Mouse (Mus musculus) MEL (cell line): ENCODE measurements at regions not wholly inside any gene's neighbourhood (a gene's known extent, or its start where the extent isn't known, plus 50 kb on each side); places are given as distances from the start of the nearest gene placed in this dataset.

ENCODE experiments used
- DNase-seq: peaks from one replicate; pipeline ENCODE4 v3.0.0; 2011; ENCODE audit warnings: low read depth, low spot score
- H3K27ac ChIP-seq: 2 replicates; pipeline ENCODE4 v1.5.1; 2012; ENCODE audit warnings: low read depth, mild to moderate bottlenecking, control low read depth, low read length, moderate library complexity; ENCODE audit not compliant: control insufficient read depth
- H3K27me3 ChIP-seq, 2 experiments: fragments of 150-350 bp in 1 of 2; sonication (generic) in 1 of 2; 2 replicates each; pipeline ENCODE4 v1.6.1; 2012; ENCODE audit warnings: low read length in 2 of 2, mild to moderate bottlenecking in 2 of 2, improper control_type of control experiment in 1 of 2, moderate library complexity in 1 of 2; ENCODE audit not compliant: insufficient read depth in 2 of 2, control insufficient read depth in 1 of 2
- H3K36me3 ChIP-seq, 2 experiments: 2 replicates each; pipeline ENCODE4 v1.6.1; 2012 to 2014; ENCODE audit warnings: low read length in 2 of 2, improper control_type of control experiment in 1 of 2, inconsistent platforms in 1 of 2, mild to moderate bottlenecking in 1 of 2; ENCODE audit not compliant: insufficient read depth in 2 of 2, control insufficient read depth in 1 of 2
- H3K4me1 ChIP-seq, 2 experiments: fragments of 150-350 bp in 1 of 2; sonication (generic) in 1 of 2; 2 replicates each; pipeline ENCODE4 v1.6.1; 2012; ENCODE audit warnings: low read length in 2 of 2, improper control_type of control experiment in 1 of 2, mild to moderate bottlenecking in 1 of 2; ENCODE audit not compliant: insufficient read depth in 2 of 2, control insufficient read depth in 1 of 2
- H3K4me3 ChIP-seq, 2 experiments: fragments of 150-350 bp in 1 of 2; sonication (generic) in 1 of 2; 2 replicates each; pipeline ENCODE4 v1.5.1; 2012; ENCODE audit warnings: low read depth in 2 of 2, low read length in 2 of 2, mild to moderate bottlenecking in 2 of 2, moderate library complexity in 2 of 2, control low read depth in 1 of 2, improper control_type of control experiment in 1 of 2; ENCODE audit not compliant: control insufficient read depth in 1 of 2, insufficient read depth in 1 of 2
- H3K79me2 ChIP-seq: 2 replicates; pipeline ENCODE4 v1.6.1; 2012; ENCODE audit warnings: mild to moderate bottlenecking, low read length, moderate library complexity; ENCODE audit not compliant: control insufficient read depth, poor library complexity, insufficient read depth
- H3K9ac ChIP-seq: 2 replicates; pipeline ENCODE4 v1.6.1; 2012; ENCODE audit warnings: low read depth, mild to moderate bottlenecking, control low read depth, low read length, moderate library complexity; ENCODE audit not compliant: control insufficient read depth, poor library complexity, severe bottlenecking
- H3K9me3 ChIP-seq: fragments of 150-350 bp; sonication (generic); replicated peaks from 2 replicates; pipeline ENCODE4 v1.6.1; 2012; ENCODE audit warnings: mild to moderate bottlenecking, low read length, improper control_type of control experiment, moderate library complexity; ENCODE audit not compliant: insufficient read depth
- BHLHE40 ChIP-seq: IDR thresholded peaks from 2 replicates; pipeline ENCODE4 v1.6.1; 2012; ENCODE audit warnings: low read depth, mild to moderate bottlenecking, inconsistent platforms, low read length, improper control_type of control experiment, borderline replicate concordance
- CHD1 ChIP-seq: IDR thresholded peaks from 2 replicates; pipeline ENCODE4 v1.6.1; 2012; ENCODE audit warnings: low read depth, mild to moderate bottlenecking, inconsistent platforms, low read length, improper control_type of control experiment
- CHD2 ChIP-seq: IDR thresholded peaks from 2 replicates; pipeline ENCODE4 v1.6.1; 2011; ENCODE audit warnings: low read length, improper control_type of control experiment
- E2F4 ChIP-seq: IDR thresholded peaks from 2 replicates; pipeline ENCODE4 v1.6.1; 2011; ENCODE audit warnings: low read depth, low read length, improper control_type of control experiment, borderline replicate concordance
- ELF1 ChIP-seq: IDR thresholded peaks from 2 replicates; pipeline ENCODE4 v1.6.1; 2014; ENCODE audit warnings: low read depth, mild to moderate bottlenecking, inconsistent platforms, low read length, improper control_type of control experiment, moderate library complexity
- EP300 ChIP-seq, 2 experiments: IDR thresholded peaks; 2 replicates each; pipeline ENCODE4 v1.6.1; 2011; ENCODE audit warnings: improper control_type of control experiment in 2 of 2, low read length in 2 of 2, low read depth in 1 of 2, mild to moderate bottlenecking in 1 of 2
- ETS1 ChIP-seq: IDR thresholded peaks from 2 replicates; pipeline ENCODE4 v1.6.1; 2012; ENCODE audit warnings: low read depth, mild to moderate bottlenecking, inconsistent platforms, low read length, improper control_type of control experiment, moderate library complexity
- GABPA ChIP-seq: IDR thresholded peaks from 2 replicates; pipeline ENCODE4 v1.6.1; 2012; ENCODE audit warnings: low read depth, mild to moderate bottlenecking, inconsistent platforms, low read length, improper control_type of control experiment, moderate library complexity
- GATA1 ChIP-seq: IDR thresholded peaks from 2 replicates; pipeline ENCODE4 v1.6.1; 2011; ENCODE audit warnings: low read depth, low read length, improper control_type of control experiment
- HCFC1 ChIP-seq: IDR thresholded peaks from 2 replicates; pipeline ENCODE4 v1.6.1; 2012; ENCODE audit warnings: low read depth, mild to moderate bottlenecking, inconsistent platforms, low read length, improper control_type of control experiment, moderate library complexity
- JUND ChIP-seq: IDR thresholded peaks from 2 replicates; pipeline ENCODE4 v1.6.1; 2011; ENCODE audit warnings: low read depth, mild to moderate bottlenecking, improper control_type of control experiment, low read length
- MAFK ChIP-seq: IDR thresholded peaks from 2 replicates; pipeline ENCODE4 v1.6.1; 2011; ENCODE audit warnings: low read depth, mild to moderate bottlenecking, low read length, improper control_type of control experiment, borderline replicate concordance
- MAZ ChIP-seq: IDR thresholded peaks from 2 replicates; pipeline ENCODE4 v1.6.1; 2012; ENCODE audit warnings: low read depth, mild to moderate bottlenecking, inconsistent platforms, low read length, improper control_type of control experiment
- MEF2A ChIP-seq: IDR thresholded peaks from 2 replicates; pipeline ENCODE4 v1.6.1; 2014; ENCODE audit warnings: low read depth, mild to moderate bottlenecking, inconsistent platforms, low read length, improper control_type of control experiment; ENCODE audit not compliant: poor library complexity, insufficient replicate concordance, severe bottlenecking; ENCODE audit errors: extremely low read depth
- MYB ChIP-seq: IDR thresholded peaks from 2 replicates; pipeline ENCODE4 v1.6.1; 2011; ENCODE audit warnings: mild to moderate bottlenecking, low read depth, low read length, improper control_type of control experiment
- MYC ChIP-seq: IDR thresholded peaks from 2 replicates; pipeline ENCODE4 v1.6.1; 2011; ENCODE audit warnings: low read depth, mild to moderate bottlenecking, low read length, improper control_type of control experiment, moderate library complexity
- POLR2A ChIP-seq, 2 experiments: IDR thresholded peaks; 2 replicates each; pipeline ENCODE4 v1.6.1; 2011 to 2012; ENCODE audit warnings: low read length in 2 of 2, mild to moderate bottlenecking in 2 of 2, control low read depth in 1 of 2, improper control_type of control experiment in 1 of 2, low read depth in 1 of 2, moderate library complexity in 1 of 2; ENCODE audit not compliant: control insufficient read depth in 1 of 2, insufficient read depth in 1 of 2, poor library complexity in 1 of 2
- POLR2AphosphoS2 ChIP-seq: IDR thresholded peaks from 2 replicates; pipeline ENCODE4 v1.6.1; 2011; ENCODE audit warnings: low read length, improper control_type of control experiment
- POLR2AphosphoS5 ChIP-seq: IDR thresholded peaks from 2 replicates; pipeline ENCODE4 v1.6.1; 2012; ENCODE audit warnings: low read depth, borderline replicate concordance, mild to moderate bottlenecking, inconsistent platforms, low read length, moderate library complexity, mixed read lengths
- RAD21 ChIP-seq: IDR thresholded peaks from 2 replicates; pipeline ENCODE4 v1.6.1; 2011; ENCODE audit warnings: mild to moderate bottlenecking, low read depth, low read length, improper control_type of control experiment
- RCOR1 ChIP-seq: IDR thresholded peaks from 2 replicates; pipeline ENCODE4 v1.6.1; 2012; ENCODE audit warnings: low read depth, mild to moderate bottlenecking, inconsistent platforms, low read length, improper control_type of control experiment
- SIN3A ChIP-seq: IDR thresholded peaks from 2 replicates; pipeline ENCODE4 v1.6.1; 2012; ENCODE audit warnings: low read length, improper control_type of control experiment, inconsistent platforms
- SMC3 ChIP-seq: IDR thresholded peaks from 2 replicates; pipeline ENCODE4 v1.6.1; 2011; ENCODE audit warnings: low read depth, low read length, improper control_type of control experiment
- TAL1 ChIP-seq: IDR thresholded peaks from 2 replicates; pipeline ENCODE4 v1.6.1; 2012; ENCODE audit warnings: mild to moderate bottlenecking, inconsistent platforms, low read length, moderate library complexity, mixed read lengths
- TBP ChIP-seq: IDR thresholded peaks from 2 replicates; pipeline ENCODE4 v1.8.0; 2011; ENCODE audit warnings: low read depth, low read length, improper control_type of control experiment
- USF2 ChIP-seq, 2 experiments: IDR thresholded peaks; 2 replicates each; pipeline ENCODE4 v1.6.1; 2011 to 2012; ENCODE audit warnings: improper control_type of control experiment in 2 of 2, low read length in 2 of 2, borderline replicate concordance in 1 of 2, inconsistent platforms in 1 of 2, low read depth in 1 of 2, mild to moderate bottlenecking in 1 of 2; ENCODE audit not compliant: insufficient read depth in 1 of 2
- ZC3H11A ChIP-seq: IDR thresholded peaks from 2 replicates; pipeline ENCODE4 v1.6.1; 2012; ENCODE audit warnings: low read depth, mild to moderate bottlenecking, inconsistent platforms, low read length, improper control_type of control experiment
- ZKSCAN1 ChIP-seq: IDR thresholded peaks from 2 replicates; pipeline ENCODE4 v1.6.1; 2012; ENCODE audit warnings: low read depth, mild to moderate bottlenecking, inconsistent platforms, low read length, improper control_type of control experiment, moderate library complexity
- ZMIZ1 ChIP-seq: IDR thresholded peaks from 2 replicates; pipeline ENCODE4 v1.6.1; 2012; ENCODE audit warnings: low read depth, mild to moderate bottlenecking, inconsistent platforms, low read length, improper control_type of control experiment, moderate library complexity

DNA sequence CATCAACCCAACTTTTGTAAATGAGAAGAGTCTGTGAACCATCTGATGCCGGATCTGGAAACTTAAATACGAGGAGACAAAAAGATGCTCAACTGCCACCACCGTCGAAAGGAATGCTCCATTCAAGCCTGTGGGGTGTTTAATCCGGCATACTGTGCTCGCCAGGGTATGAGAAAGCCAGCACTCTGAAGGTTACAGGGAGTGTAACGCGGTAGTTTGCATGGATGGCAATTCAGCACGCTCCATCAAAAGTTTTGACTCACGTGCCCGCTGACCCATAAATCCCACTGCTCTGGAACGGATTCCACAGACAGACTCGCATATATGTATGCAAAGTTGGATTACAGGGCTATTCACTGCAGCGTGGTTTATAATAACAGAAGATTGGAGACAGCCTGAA is 84.0 kb upstream of the Top1 start:
- TF ChIP-seq TBP (no peak), MEF2A (no peak), CHD1 (no peak), GABPA (no peak), ELF1 (no peak), E2F4 (no peak), JUND (no peak), RCOR1 (no peak), MAFK (no peak), CHD2 (no peak), HCFC1 (no peak), MYB (no peak)
- H3K79me2 ChIP-seq = no peaks in the 10 kb centered on the region
- H3K9ac ChIP-seq = no peak overlapping the region
- no peaks in the 10 kb centered on the region for H3K9me3 ChIP-seq
- no peaks in the 10 kb centered on the region for H3K36me3 ChIP-seq
- no peak for DNase-seq
- no peaks in the 10 kb centered on the region for H3K4me1 ChIP-seq
- no peaks in the 10 kb centered on the region for H3K27me3 ChIP-seq
- no peak overlapping the region for H3K27ac ChIP-seq
- no peak overlapping the region for H3K4me3 ChIP-seq

DNA sequence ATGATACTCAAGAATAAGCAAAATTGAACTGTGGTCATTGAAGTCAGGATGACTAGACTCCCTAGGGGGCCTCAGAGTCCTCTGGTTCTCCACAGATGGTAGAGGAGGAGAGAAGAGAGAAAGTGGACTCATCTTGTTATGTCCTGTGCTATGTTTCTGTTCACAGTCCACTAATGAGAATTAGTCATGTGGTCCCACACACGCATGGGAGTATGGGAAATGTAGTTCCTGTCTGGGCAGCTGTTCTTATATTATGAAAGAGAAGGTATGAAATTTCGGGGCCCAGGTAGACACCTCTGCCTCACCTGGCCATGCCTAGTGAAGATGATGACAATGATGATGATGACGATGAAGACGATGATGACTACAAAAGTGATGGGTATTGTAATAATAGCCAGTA is 77.9 kb upstream of the Top1 start:
- no peak for TF ChIP-seq MYC
- TF ChIP-seq ELF1 = no peak
- no peak for TF ChIP-seq ZKSCAN1
- TF ChIP-seq ZC3H11A = no peak
- no peak for TF ChIP-seq POLR2AphosphoS2
- TF ChIP-seq POLR2AphosphoS5 = no peak
- no peak for TF ChIP-seq MAZ
- TF ChIP-seq EP300 (IDR thresholded peaks at IDR 0.05; ENCODE audit: low read depth in 1 of 2, low read length in 2 of 2) = no peak
- no peak for TF ChIP-seq USF2 (IDR thresholded peaks at IDR 0.05; ENCODE audit: borderline replicate concordance in 1 of 2, insufficient read depth in 1 of 2, low read depth in 1 of 2, low read length in 2 of 2)
- TF ChIP-seq MEF2A = no peak
- TF ChIP-seq ETS1 = no peak
- TF ChIP-seq BHLHE40 = no peak
- no peak for TF ChIP-seq GATA1
- TF ChIP-seq RAD21 = no peak
- no peak for TF ChIP-seq POLR2A (IDR thresholded peaks at IDR 0.05; ENCODE audit: control insufficient read depth in 1 of 2, insufficient read depth in 1 of 2, low read depth in 1 of 2, low read length in 2 of 2, poor library complexity in 1 of 2)
- no peak for TF ChIP-seq GABPA
- no peak for TF ChIP-seq SMC3
- TF ChIP-seq ZMIZ1 = no peak
- TF ChIP-seq SIN3A = no peak
- TF ChIP-seq TAL1 = no peak
- Histone ChIP-seq H3K9ac (no peak overlapping the region), H3K36me3 (no peaks in the 10 kb centered on the region), H3K4me1 (no peaks in the 10 kb centered on the region), H3K79me2 (no peaks in the 10 kb centered on the region), H3K27ac (no peak overlapping the region), H3K9me3 (no peaks in the 10 kb centered on the region), H3K4me3 (no peak overlapping the region), H3K27me3 (no peaks in the 10 kb centered on the region)
- no peak for DNase-seq
